Mouse (Mus musculus): ENCODE measurements around the gene Melk.

Melk gene

DNA sequence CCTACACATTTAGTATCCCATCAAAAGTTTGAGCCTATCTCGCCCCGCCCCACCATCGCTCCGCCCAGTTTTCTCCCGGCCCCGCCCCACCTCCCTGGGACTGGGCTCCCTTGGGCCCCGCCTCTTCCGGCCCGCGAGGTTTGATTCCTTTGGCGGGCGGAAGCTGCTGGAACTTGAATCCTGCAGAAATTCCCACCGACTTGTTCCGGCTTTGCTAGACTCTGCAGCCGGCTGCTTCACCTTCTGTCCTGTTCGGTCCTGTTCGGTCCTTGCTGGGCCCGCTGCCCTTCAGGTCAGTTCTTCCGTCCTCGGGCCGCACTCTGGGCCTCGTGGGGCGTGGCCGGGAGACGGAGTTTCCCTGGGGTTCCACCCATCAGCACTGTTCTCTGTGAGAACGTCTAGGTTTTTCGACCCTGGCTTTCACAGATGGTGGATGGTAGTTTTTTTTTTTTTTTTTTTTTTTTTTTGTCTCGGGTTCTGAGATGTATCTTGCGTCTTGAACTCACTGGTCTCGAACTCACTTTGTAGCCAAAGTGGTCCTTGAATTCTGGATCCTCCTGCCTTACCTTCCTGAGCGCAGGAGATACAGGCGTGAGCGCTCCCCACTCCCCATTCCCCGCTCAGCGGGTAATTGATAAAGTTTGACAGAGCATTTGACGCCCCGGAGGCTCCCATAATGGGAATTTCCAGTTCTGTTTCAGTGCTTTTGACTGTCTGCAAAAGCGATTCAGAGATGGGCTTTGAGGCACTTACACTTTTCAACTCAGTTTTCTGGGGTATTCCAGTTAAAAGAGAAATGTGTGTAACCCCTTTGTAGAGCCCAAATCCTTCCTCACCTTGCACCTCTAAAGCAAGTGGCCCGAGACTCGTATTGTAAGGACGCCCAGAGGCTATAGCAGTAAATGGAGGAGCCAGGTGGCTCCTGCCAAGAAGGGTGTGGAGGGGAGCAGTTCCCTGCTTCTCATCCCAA lies at the start of gene Melk:
Gene Melk (plus strand): TSS at position 96 of the 970 bp plus-strand sequence.
- peak; percentile 49 for DNase-seq (ENCODE audit: low read depth, low spot score)

- peak; percentile 69 for DNase-seq (ENCODE audit: low read depth, low spot score)
These were observed 49.2 kb upstream of the Melk start for GRCm38 (mm10) chr4:44251521-44251920.

DNA sequence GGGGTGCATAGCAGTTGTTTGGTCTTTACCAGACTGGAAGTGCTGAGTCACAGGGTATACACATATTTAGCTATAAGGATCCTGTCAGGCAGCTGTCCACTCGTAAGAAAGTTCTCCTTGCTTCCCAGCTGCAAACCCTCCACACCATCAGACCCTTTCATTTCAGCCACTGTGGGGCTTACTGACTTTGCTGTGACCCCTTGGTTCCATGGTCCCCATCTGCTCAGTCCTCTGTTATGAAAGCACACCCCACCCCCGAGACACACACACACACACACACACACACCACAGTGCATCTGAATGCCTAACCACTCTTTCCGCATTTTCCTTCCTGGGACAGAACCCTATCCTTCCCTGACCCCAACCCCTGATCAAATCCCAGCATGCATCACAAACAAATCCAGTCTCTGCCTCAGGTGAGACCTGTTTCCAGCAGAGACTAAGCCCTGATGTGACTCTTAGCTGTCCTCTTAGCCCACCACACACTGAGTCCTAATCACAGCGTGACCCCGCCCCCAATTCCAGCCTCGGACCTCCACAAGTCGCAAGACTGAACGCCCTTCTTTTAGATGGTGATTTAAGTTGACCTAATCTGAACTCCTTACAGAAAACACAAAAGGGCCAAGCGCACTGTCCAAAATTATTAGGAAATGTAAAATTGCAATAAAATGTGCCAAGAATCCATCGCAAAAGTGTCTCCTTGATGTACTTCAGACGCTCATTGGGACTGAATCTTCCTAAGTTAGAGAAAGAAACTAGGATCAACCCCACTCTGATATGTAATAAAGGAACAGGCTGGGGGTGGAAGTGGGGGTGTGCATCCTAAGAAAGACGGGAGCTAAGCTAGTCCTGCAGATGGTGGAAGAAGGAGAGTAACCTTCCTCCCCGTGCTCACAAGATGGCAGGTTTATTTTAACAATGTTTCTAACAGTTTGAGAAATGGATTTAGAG lies 48.4 kb upstream of the Melk start:
- peak; percentile 77 for DNase-seq (ENCODE audit: low read depth, low spot score)

DNA sequence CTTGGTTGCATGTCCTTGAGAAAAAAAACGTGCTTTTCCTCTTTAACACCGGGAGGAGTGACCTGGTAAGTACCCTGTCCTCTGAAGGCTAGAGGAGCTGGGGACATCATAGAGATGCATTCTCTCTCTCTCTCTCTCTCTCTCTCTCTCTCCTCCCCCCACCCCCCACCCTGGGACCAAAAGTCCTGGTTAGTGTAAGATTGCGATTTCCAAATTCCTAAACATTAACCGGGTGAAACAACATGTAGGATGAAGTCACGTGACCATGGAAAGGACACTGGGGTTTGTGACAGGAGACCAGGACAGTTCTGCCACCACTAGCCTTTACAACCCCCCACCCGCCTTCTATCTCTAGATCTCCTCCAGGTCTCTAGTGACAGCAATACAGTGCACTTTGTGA lies 47.5 kb upstream of the Melk start:
- no peak for DNase-seq (ENCODE audit: low read depth, low spot score)

GRCm38 (mm10) chr4:44254579-44254978 lies 46.1 kb upstream of the Melk start:
- DNase-seq (ENCODE audit: low read depth, low spot score) = no peak

DNA sequence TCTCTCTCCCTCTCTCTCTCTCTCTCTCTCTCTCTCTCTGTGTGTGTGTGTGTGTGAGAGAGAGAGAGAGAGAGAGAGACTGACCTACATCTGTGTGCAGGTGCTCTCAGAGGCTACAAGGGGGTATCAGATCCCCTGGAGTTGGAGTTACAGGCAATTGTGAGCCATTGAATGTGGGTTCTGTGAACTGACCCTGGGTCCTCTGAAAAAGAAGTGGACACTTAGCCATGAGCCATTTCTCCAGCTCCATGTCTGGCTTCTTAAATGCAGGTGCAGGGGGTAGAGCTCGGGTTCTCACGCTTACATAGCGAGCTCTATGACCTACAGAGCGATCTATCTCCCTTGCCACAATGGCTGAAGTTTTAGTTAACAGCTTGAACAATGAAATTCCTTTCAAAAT lies 41.5 kb upstream of the Melk start:
- no peak for DNase-seq (ENCODE audit: low read depth, low spot score)

DNA sequence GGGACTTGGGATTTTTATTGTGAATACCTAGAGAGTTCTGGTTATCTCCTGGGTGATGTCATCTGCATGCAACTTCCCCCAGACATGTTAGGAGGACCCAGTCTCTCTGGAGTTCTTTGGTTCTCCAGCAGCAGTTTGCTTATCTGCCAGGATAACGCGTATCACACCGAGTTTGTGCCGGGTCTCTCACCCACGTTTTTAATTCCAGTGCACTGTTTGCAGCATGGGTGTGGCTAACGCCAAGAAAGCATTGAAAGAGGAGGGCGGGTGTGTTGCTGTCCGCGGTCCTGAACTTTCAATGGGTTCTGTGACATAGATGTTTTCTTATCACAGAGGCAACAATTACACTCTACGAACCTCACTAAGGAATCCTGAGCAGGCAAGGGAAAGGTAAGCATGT lies 40.4 kb upstream of the Melk start:
- no peak for DNase-seq (ENCODE audit: low read depth, low spot score)

DNA sequence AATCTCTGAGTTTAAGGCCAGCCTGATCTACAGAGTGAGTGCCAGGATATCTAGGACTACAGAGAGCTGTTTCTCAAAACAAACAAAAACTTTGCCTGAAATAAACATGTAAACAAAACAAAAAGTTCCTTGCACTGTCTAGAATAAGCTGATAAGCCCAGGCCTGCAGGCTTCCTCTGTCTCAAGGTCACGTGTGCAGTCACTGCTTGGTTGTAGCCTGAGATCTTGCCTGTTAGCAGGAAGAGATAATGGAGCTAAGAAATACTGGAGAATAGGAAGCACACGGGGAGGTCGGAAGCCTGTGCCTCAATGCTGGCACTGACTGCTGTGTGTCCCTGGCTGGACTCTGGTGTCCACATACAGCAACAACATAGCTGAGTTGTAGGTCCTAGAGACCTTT lies 35.2 kb upstream of the Melk start:
- no peak for DNase-seq (ENCODE audit: low read depth, low spot score)

DNA sequence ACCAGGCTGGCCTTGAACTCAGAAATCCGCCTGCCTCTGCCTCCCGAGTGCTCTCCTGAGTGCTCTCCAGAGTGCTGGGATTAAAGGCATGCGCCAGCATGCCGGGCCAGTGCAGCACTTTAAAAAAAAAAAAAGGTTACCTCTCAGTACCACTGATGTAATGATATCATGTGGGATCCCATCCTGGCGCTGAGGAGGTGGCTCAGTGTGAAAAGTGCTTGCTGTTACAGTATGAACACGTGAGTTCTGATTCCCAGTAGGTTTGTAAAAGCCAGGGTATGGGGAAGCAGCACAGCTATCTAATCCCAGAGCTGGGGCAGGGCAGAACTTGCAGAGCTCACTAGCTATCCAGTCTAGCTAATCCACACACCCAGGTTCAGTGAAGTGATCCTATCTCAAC lies 33.2 kb upstream of the Melk start:
- peak; percentile 53 for DNase-seq (ENCODE audit: low read depth, low spot score)

GRCm38 (mm10) chr4:44269376-44269817 lies 31.3 kb upstream of the Melk start:
- DNase-seq (ENCODE audit: low read depth, low spot score) = peak; percentile 58

DNA sequence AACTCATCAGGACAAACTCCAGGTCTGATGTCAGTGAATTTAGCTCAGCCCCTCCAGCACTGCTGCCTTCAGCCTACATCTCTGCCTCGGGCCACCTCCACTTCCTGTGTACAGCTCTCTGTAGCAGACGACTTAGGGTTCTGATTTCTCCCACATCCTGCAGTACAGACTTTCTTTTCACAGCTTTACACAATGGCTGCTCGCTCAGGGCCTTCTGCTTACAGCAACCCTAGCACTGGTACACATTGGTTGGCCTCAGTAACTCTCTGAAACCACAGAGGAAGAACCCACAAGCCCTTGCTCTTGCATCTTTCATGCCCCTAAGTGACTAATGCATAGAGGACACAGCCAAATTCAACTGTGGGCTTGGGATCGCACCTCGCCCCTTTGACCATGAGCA lies 29.5 kb upstream of the Melk start:
- no peak for DNase-seq (ENCODE audit: low read depth, low spot score)

- DNase-seq (ENCODE audit: low read depth, low spot score) = no peak
These were observed 18.9 kb upstream of the Melk start for GRCm38 (mm10) chr4:44281597-44282265.

DNA sequence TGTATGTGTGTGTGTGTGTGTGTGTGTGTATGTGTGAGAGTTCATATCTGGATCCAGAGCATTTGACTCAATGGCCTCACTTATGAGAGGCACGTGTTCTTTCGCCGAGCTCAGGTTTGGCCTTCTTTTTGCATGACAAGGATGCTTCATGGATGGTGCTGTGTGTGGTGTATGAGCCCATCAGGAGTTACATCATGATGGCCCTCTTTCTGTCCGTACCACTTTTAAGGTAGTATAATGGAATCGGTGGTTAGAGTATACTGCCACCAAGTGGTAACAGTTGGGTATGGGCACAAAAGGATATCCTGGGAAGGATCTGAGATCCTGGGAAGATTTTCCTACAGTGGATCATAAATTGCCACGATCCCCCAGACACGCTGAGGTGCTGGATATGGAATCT lies 8.1 kb upstream of the Melk start:
- peak; percentile 75 for DNase-seq (ENCODE audit: low read depth, low spot score)

GRCm38 (mm10) chr4:44295837-44296236 lies 4.8 kb upstream of the Melk start:
- DNase-seq (ENCODE audit: low read depth, low spot score) = no peak

- DNase-seq (ENCODE audit: low read depth, low spot score) = peak; percentile 77
These were observed 5.9 kb downstream of the Melk start for GRCm38 (mm10) chr4:44306585-44306984.

DNA sequence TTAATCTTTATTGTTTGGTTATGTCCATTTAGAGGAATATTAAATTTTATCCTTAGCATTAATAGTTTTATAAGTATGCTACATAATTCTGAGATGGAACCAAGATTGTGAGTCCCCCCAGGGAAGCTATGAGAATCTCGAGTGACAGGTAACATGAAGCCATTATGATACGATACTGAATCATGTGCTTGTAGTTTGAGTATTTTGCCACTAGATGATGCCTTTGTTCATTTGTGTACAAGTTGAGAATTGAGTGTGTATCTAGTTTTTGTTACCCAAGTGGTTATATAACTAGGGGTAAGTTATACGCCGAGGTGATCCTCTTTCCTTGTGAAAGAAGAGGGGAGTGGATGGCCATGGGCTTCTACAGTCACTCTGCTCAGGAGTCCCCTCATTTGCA lies 9.8 kb downstream of the Melk start:
- no peak for DNase-seq (ENCODE audit: low read depth, low spot score)

DNA sequence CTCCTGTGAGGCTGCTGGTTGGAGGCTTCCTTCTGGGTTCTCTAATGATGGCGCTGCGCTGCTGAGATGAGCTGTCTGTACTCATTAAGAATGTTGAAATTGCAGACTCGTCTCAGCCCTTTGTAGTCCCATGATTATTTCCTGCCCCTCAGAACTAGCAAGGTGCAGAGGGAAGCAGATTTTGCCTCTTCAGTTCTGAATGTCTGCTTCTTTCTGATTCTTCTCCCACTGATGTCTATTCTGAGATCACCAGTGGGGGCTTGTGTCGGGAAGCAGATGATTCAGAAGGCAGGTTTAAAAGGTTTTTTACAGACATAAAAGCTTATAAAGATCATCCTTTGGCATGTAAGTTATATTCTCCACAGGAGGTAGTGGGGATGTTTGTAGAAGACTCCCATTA lies 10.2 kb downstream of the Melk start:
- DNase-seq (ENCODE audit: low read depth, low spot score) = peak; percentile 70

DNA sequence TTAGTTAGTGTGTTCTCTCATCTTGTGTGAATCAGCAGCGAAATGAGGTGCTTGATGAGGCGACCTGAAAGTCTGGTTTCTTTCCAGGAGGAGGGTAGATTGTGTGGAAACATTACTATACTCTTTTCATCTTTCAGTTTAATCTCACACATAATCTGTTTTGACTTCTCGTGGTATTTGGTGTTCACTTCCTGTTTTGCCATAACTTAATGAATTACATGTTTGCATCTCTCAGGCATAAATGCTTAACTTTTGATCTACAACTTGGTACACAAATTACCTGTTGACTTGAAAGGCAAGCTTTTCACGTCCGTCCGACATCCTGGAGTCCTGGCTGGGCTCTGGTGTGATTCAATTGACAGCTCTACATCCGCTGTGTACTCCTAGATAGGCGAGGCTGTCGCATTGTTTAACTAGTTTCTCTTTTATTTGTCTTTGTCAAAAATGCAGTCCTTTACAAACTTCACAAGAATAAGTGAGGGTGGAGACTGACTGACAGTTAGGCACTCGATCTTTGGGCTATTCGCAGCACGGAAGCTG lies 15.7 kb downstream of the Melk start:
- no peak for DNase-seq (ENCODE audit: low read depth, low spot score)

GRCm38 (mm10) chr4:44320448-44320847 lies 19.8 kb downstream of the Melk start:
- peak; percentile 18 for DNase-seq (ENCODE audit: low read depth, low spot score)

- peak; percentile 67 for DNase-seq (ENCODE audit: low read depth, low spot score)
These were observed 21.4 kb downstream of the Melk start for GRCm38 (mm10) chr4:44322124-44322523.

DNA sequence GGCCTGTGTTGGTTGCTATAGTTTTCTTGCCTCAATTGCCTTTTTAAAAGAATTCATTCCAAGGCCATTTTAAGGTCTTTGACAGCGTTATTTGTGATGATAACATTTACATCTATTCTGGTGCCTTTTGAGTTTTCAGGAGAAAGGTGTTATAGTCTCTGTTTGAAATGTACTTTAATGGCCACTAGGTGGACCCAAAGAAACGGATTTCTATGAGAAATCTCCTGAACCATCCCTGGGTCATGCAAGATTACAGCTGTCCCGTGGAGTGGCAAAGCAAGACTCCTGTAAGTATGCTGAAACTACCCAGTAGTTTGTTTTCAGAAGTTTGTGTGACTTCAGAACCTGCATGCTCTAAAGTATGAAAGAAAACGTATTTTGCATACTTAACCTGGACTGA lies 24.8 kb downstream of the Melk start:
- peak; percentile 45 for DNase-seq (ENCODE audit: low read depth, low spot score)
